Mouse (Mus musculus) embryonic stem cell, embryonic (primary cell): Measurements from ENCODE around the gene Brwd1.
"Not testable (repeated sequence)": the region's sequence is repeated elsewhere in the genome, so short reads cannot be mapped to it uniquely, and the experiment has no call there.

Source experiments
- CTCF ChIA-PET, 4 experiments: fragments of 300-600 bp in 2 of 4; fragments of 350-600 bp in 2 of 4; sonication (Branson Sonifier 250); formaldehyde crosslinking; loops; one replicate each; lab custom pipeline; 2022; ENCODE audit warnings: inconsistent platforms in 2 of 4; lab: Charles Lee
- POLR2A ChIA-PET, 4 experiments: fragments of 300-600 bp in 2 of 4; fragments of 350-600 bp in 2 of 4; sonication (Branson Sonifier 250); formaldehyde crosslinking; loops; one replicate each; lab custom pipeline; 2022; ENCODE audit warnings: antibody characterized with exemption in 4 of 4, inconsistent platforms in 1 of 4; lab: Charles Lee

Brwd1 gene

GRCm38 (mm10) chr16:96030476-96031102 is 51.7 kb downstream of the Brwd1 start:
- CTCF ChIA-PET = interaction anchor here in 2 of 4 experiments (0.7 to 1.6 kb wide), 2 partner anchors 11 to 37 kb away, joined by 3 read pairs; no protein-coding TSS in a partner anchor

DNA sequence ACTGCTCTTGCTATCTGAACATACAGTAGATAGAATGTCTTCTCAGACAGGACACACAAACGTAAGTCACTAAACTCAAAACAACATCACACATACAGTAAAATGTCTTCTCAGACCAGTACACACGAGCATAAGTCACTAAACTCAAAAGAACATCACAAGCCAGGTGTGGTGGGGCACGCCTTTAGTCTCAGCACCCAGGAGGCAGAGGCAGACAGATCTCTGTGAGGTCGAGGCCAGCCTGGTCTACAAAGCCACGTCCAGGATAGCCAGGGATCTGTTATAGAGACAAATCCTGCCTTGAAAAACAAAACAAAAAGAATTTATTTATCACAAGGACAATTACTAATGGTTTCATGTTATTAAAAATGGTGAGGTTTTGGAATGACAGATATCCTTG is 56.1 kb downstream of the Brwd1 start:
- CTCF ChIA-PET = no interaction called here
- POLR2A ChIA-PET = interaction anchor here in 2 of 4 experiments (0.6 to 2.3 kb wide), 7 partner anchors 8 to 57 kb away, joined by 3 to 7 read pairs (median 3); partner anchors contain the start of genes Brwd1 (in 1 of the 2) and Psmg1 (in 1 of the 2)

More at GRCm38 (mm10) chr16:96030476-96031102, 51.7 kb downstream of the Brwd1 start:
- POLR2A ChIA-PET = interaction anchor here in 2 of 4 experiments (0.8 to 1.2 kb wide), 3 partner anchors 32 to 1920 kb away, joined by 3 read pairs; no protein-coding TSS in a partner anchor

DNA sequence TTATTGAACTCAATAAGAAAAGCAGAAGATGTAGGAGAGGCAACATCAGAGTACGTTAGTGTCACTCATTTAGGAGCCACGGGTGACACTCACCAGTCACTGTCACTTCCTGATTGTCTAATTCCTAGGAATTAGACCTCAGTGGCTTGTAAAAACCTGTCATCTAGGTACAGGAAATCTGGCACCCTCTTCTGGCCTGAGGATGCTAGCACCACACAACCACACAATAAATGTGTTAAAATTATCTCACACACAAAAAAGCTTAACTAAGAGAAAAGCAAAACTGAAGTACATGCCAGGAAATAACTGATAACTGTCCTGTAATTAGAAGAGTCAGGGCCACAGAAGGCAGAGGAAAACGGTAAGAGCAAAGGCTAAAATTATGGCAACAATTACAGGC is 57.1 kb downstream of the Brwd1 start:
- CTCF ChIA-PET = no interaction called here
- POLR2A ChIA-PET = interaction anchor here in 2 of 4 experiments (1.2 to 1.4 kb wide), 5 partner anchors 9 to 31 kb away, joined by 3 to 5 read pairs (median 3); no protein-coding TSS in a partner anchor

DNA sequence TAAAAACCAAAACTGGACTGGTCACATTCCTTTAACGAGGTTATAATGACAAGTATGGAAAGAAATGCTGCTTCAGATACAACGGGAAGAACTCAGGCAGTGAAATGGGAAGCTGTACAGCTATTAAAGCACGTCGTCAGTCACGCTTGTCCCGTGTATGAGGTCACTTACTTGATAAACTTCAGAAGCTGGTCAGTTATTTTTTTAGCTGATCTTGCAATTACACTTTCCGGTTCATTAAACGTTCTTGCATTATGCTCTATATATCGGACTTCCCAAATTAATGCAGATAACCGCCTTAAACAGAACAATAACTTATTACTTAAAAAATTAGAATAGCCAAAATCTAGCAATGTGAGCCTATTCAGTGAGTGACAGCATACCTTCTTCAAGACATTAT is 61.3 kb downstream of the Brwd1 start:
- CTCF ChIA-PET = no interaction called here
- POLR2A ChIA-PET = interaction anchor here in 1 of 4 experiments (0.6 to 2.1 kb wide), 6 partner anchors 10 to 98 kb away, joined by 3 to 6 read pairs (median 3); no protein-coding TSS in a partner anchor

DNA sequence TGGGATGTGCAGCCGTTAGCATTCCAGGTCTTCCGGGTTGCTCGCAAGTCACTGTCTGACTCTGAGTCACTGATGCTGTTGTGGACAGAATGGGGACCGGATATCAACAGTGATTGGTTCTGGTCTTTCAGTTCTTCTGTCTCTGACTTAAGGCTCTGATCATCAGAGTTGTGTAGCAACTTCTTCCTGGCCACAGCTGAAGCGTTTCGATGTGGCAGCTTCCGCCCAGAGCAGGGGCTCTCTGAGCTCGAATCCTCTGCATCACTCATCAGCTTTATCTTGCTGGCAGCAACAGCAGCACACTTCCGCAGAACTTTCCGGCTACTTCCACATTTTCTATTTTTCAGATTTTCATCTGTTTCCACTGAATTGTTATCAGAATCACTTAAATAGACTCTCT is 73.2 kb downstream of the Brwd1 start:
- CTCF ChIA-PET, POLR2A ChIA-PET: not testable (repeated sequence)

- CTCF ChIA-PET, POLR2A ChIA-PET: not testable (repeated sequence)
Observed at GRCm38 (mm10) chr16:96004278-96004677, 78.0 kb downstream of the Brwd1 start.

GRCm38 (mm10) chr16:95999291-95999690 is 83.0 kb downstream of the Brwd1 start:
- CTCF ChIA-PET = no interaction called here
- POLR2A ChIA-PET = interaction anchor here in 2 of 4 experiments (0.8 to 4.5 kb wide), 7 partner anchors 9 to 394 kb away, joined by 3 to 28 read pairs (median 4); partner anchors contain the start of gene Psmg1 (in 2 of the 2)

DNA sequence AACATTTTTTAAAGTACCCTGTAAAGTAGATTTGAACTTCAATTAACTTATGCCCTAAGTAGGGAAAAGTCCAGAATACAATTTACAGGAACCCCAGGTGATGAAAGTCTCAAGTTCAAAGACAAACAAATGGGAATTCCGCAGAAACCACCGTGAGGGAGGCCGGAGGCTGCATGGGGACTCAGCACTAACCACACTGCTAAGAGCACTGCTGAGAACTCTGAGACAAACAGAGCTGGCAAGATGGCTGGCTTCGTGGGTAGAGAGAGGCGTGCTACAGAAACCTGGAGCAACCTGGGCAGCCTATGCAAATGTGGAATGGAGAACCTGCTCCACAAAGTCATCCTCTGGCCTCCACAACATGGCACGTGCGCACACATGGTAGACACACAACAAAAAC is 86.2 kb downstream of the Brwd1 start:
- POLR2A ChIA-PET = interaction anchor here in 3 of 4 experiments (0.6 to 3.3 kb wide), 8 partner anchors 8 to 102 kb away, joined by 3 to 11 read pairs (median 3); partner anchors contain the start of gene Brwd1 (in 1 of the 3)

GRCm38 (mm10) chr16:95994576-95994975 is 87.8 kb downstream of the Brwd1 start:
- CTCF ChIA-PET = interaction anchor here in 1 of 4 experiments (0.5 kb wide), 1 partner anchor 74 kb away, joined by 3 read pairs; no protein-coding TSS in a partner anchor
- POLR2A ChIA-PET = interaction anchor here in 3 of 4 experiments (0.5 to 3.3 kb wide), 12 partner anchors 11 to 561 kb away, joined by 3 to 11 read pairs (median 4); partner anchors contain the start of gene Brwd1 (in 2 of the 3)

More for the DNA sequence above, 86.2 kb downstream of the Brwd1 start:
- CTCF ChIA-PET = no interaction called here

GRCm38 (mm10) chr16:95992596-95992995 is 89.7 kb downstream of the Brwd1 start:
- ChIA-PET CTCF (no interaction called here), POLR2A (interaction anchor here in 2 of 4 experiments (0.6 to 3.3 kb wide), 8 partner anchors 22 to 223 kb away, joined by 3 to 31 read pairs (median 8); partner anchors contain the start of gene Brwd1 (in 2 of the 2))

DNA sequence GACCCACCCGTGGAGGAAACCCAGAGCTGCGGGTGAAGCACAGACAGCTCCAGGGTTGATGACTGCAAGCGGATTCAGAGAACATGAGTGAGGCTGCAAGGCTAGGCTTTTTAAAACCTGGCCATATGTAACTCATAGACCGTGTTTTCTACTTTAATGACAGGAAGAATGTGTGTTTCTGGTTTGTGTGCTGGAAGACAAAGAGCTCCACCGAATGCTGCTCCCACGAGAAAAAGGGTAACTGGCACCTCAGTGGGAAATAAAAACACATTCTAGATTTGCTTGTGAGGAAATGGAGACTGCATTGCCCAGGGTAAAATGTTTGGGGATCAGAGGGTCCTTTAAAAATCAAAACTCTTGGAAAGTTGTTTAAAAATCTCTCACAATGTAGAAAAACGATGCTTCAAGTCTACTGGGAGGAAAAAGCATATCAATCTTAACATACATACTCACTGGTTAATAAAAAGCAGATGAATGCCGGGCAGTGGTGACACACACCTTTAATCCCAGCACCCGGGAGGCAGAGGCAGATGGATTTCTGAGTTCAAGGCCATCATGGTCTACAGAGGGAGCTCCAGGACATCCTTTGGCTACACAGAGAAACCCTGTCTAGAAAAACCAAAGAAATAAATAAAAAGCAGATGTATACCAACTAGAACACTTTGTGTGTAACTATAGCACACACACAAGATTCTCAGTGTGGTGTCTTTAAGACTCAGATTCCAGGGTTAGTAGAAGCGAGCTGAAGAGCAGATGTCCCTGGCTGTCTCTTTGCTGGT is 91.0 kb downstream of the Brwd1 start:
- POLR2A ChIA-PET = interaction anchor here (0.6 to 3.1 kb wide), 56 partner anchors 8 to 1957 kb away, joined by 3 to 31 read pairs (median 5); partner anchors contain the start of genes Brwd1 (in 4 of the 4), Ets2 (in 1 of the 4) and Hmgn1 (in 1 of the 4)
- CTCF ChIA-PET = interaction anchor here in 2 of 4 experiments (0.6 to 1.5 kb wide), 2 partner anchors 222 to 386 kb away, joined by 3 read pairs; no protein-coding TSS in a partner anchor

GRCm38 (mm10) chr16:95990462-95991121 is 91.7 kb downstream of the Brwd1 start, which contains the start of gene Psmg1:
Gene Psmg1 (minus strand): TSS chr16:95990960.
- ChIA-PET POLR2A (interaction anchor here (0.6 to 3.1 kb wide), 64 partner anchors 9 to 1958 kb away, joined by 3 to 31 read pairs (median 4); partner anchors contain the start of genes Brwd1 (in 4 of the 4), Ets2 (in 1 of the 4) and Hmgn1 (in 1 of the 4)), CTCF (interaction anchor here in 1 of 4 experiments (1.5 kb wide), 1 partner anchor 385 kb away, joined by 3 read pairs; no protein-coding TSS in a partner anchor)

- ChIA-PET POLR2A (interaction anchor here in 1 of 4 experiments (0.7 kb wide), 1 partner anchor 14 kb away, joined by 3 read pairs; no protein-coding TSS in a partner anchor), CTCF (interaction anchor here in 2 of 4 experiments (0.5 to 2.0 kb wide), 3 partner anchors 40 to 644 kb away, joined by 3 to 5 read pairs (median 4); no protein-coding TSS in a partner anchor)
Observed at GRCm38 (mm10) chr16:95984911-95985310, 97.4 kb downstream of the Brwd1 start.

DNA sequence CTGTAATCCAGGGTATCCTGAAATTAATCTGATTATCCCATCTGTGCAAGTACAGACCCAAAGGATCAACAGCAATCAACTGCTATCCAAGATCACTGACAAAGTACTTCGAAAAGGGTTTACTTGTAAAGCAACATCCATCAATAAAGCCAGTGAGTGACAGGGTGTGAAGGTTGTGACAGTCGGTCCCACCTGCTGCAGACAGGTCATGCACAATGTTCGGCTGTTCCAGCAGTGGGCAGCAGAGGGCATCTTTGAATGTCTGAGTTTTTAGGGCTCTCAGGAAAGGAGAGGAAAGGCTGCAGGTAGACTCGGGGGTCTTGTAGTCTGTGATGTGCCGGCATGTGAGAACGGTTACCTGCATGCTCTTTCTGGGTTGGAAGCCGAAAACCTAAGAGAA is 98.7 kb downstream of the Brwd1 start:
- POLR2A ChIA-PET = interaction anchor here in 2 of 4 experiments (0.6 kb wide), 2 partner anchors 120 to 281 kb away, joined by 3 to 4 read pairs; no protein-coding TSS in a partner anchor
- CTCF ChIA-PET = no interaction called here

DNA sequence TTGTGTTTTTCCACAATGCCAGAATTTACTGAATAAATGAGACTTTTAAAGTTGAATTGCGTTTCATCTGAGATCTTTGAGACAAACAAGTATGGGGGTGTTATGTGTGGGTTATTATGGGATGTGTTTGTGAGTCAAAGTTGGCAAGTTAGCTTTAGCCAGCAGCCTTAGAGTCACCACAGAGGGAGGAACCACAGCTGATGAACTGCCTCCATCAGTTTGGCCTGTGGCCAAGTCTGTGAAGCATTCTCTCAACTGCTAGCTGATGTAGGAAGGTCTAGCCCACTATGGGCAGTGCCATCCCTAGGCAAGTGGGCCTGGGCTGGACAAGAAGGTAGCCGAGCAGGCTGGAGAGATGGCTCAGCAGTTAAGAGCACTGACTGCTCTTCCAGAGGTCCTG is 111.5 kb downstream of the Brwd1 start:
- ChIA-PET CTCF (interaction anchor here in 1 of 4 experiments (0.5 kb wide), 1 partner anchor 49 kb away, joined by 3 read pairs; no protein-coding TSS in a partner anchor), POLR2A (interaction anchor here in 1 of 4 experiments (0.5 kb wide), 1 partner anchor 840 kb away, joined by 4 read pairs; no protein-coding TSS in a partner anchor)

DNA sequence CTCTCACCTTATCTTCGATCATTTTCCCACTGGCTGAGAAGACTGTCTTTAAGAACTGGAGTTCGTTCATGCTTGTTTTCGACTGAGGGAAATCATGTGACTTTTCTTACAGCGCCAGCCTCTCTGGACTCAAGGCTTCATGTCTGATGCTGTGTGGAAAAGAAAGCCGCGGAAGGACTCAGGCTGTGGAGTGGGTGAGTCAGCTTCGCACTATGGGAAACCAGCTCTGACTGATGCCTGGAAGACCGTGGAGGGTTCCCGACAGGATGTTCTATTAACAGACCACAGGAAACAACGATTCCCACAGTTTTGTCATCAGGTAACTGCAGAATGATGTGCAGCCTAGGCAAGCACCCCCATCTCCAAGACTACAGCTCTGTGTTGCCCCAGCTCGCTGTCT is 114.9 kb downstream of the Brwd1 start:
- CTCF ChIA-PET = interaction anchor here in 2 of 4 experiments (1.0 to 1.9 kb wide), 2 partner anchors 362 kb away, joined by 3 to 8 read pairs; no protein-coding TSS in a partner anchor
- POLR2A ChIA-PET = interaction anchor here in 2 of 4 experiments (0.6 to 1.2 kb wide), 4 partner anchors 11 to 283 kb away, joined by 3 to 4 read pairs (median 4); no protein-coding TSS in a partner anchor
